Mouse (Mus musculus) heart, embryonic 12.5 days (tissue): Measurements from ENCODE around the gene 3100002H09Rik. TPM values are rescaled to one million over a fixed set of nuclear protein-coding genes. Genes with fewer than 3 reads are reported as not detected.

Source experiments
- ATAC-seq: fragments of 200-750 bp; cut with Nextera tagmentation; 2 replicates; pipeline ENCODE4 v1.8.0; 2017; ENCODE audit warnings: moderate TSS enrichment, moderate library complexity; ENCODE audit not compliant: insufficient number of reproducible peaks, low FRiP score
- H3K27ac ChIP-seq: fragments of 300-500 bp; sonication (generic); 2 replicates; pipeline ENCODE4 v1.5.1; 2016; ENCODE audit warnings: mild to moderate bottlenecking, moderate library complexity; ENCODE audit not compliant: poor library complexity, severe bottlenecking
- H3K27me3 ChIP-seq: fragments of 300-500 bp; sonication (generic); replicated peaks from 2 replicates; pipeline ENCODE4 v1.6.1; 2016; ENCODE audit warnings: mild to moderate bottlenecking, moderate library complexity
- H3K36me3 ChIP-seq: fragments of 300-500 bp; sonication (generic); 2 replicates; pipeline ENCODE4 v1.6.1; 2016; ENCODE audit warnings: mild to moderate bottlenecking, moderate library complexity
- H3K4me1 ChIP-seq: fragments of 300-500 bp; sonication (generic); replicated peaks from 2 replicates; pipeline ENCODE4 v1.6.1; 2016; ENCODE audit warnings: mild to moderate bottlenecking
- H3K4me2 ChIP-seq: fragments of 300-500 bp; sonication (generic); 2 replicates; pipeline ENCODE4 v1.6.1; 2016; ENCODE audit warnings: mild to moderate bottlenecking, moderate library complexity
- H3K4me3 ChIP-seq: fragments of 300-500 bp; sonication (generic); 2 replicates; pipeline ENCODE4 v1.5.1; 2016; ENCODE audit warnings: mild to moderate bottlenecking
- H3K9ac ChIP-seq: fragments of 300-500 bp; sonication (generic); 2 replicates; pipeline ENCODE4 v1.6.1; 2016; ENCODE audit warnings: mild to moderate bottlenecking, moderate library complexity
- H3K9me3 ChIP-seq: fragments of 300-500 bp; sonication (generic); replicated peaks from 2 replicates; pipeline ENCODE4 v1.6.1; 2016; ENCODE audit warnings: mild to moderate bottlenecking, moderate library complexity
- WGBS: fragments of 180-500 bp; shearing (Covaris S2); methylation state at CpG from one replicate; pipeline ENCODE4 v1.1.7; 2016; 5-methylcytosine and 5-hydroxymethylcytosine counted together
- polyA plus RNA-seq: library from polyadenylated mRNA; unstranded; fragments of >200 nt; fragmentation: Nextera tagmentation; extraction: Ambion mirVana; gene quantifications from 2 replicates; pipeline ENCODE4 v1.2.1, GENCODE M21; 2016

The 3100002H09Rik gene
- polyA plus RNA-seq, 1 experiment from 2014 or later = not detected

GRCm38 (mm10) chr4:124639715-124640114 is 29.1 kb upstream of the 3100002H09Rik start:
- Histone ChIP-seq H3K27ac (no peak overlapping the region), H3K9ac (no peak overlapping the region), H3K36me3 (no peaks in the 10 kb centered on the region), H3K27me3 (peaks cover 44% of the 10 kb centered on the region), H3K4me3 (no peak overlapping the region), H3K4me1 (peaks cover 27% of the 10 kb centered on the region), H3K9me3 (no peaks in the 10 kb centered on the region), H3K4me2 (peak overlapping the region; percentile 48)
- no peak for ATAC-seq
- 13% methylated on average over 12 of the region's 12 CpGs for WGBS

GRCm38 (mm10) chr4:124633281-124633680 is 22.7 kb upstream of the 3100002H09Rik start:
- no peak overlapping the region for H3K4me2 ChIP-seq
- peaks cover 36% of the 10 kb centered on the region for H3K27me3 ChIP-seq
- no peak overlapping the region for H3K9ac ChIP-seq
- H3K4me3 ChIP-seq = no peak overlapping the region
- WGBS = 4% methylated on average over 9 of the region's 9 CpGs
- no peaks in the 10 kb centered on the region for H3K9me3 ChIP-seq
- H3K27ac ChIP-seq = no peak overlapping the region
- no peak for ATAC-seq
- H3K4me1 ChIP-seq = no peaks in the 10 kb centered on the region
- H3K36me3 ChIP-seq = no peaks in the 10 kb centered on the region

GRCm38 (mm10) chr4:124632856-124633255 is 22.3 kb upstream of the 3100002H09Rik start:
- no peak overlapping the region for H3K9ac ChIP-seq
- H3K4me1 ChIP-seq = no peaks in the 10 kb centered on the region
- H3K36me3 ChIP-seq = no peaks in the 10 kb centered on the region
- H3K4me2 ChIP-seq = no peak overlapping the region
- no peak overlapping the region for H3K27ac ChIP-seq
- no peak for ATAC-seq
- no peaks in the 10 kb centered on the region for H3K9me3 ChIP-seq
- H3K4me3 ChIP-seq = no peak overlapping the region
- peaks cover 36% of the 10 kb centered on the region for H3K27me3 ChIP-seq
- WGBS = 64% methylated on average over 10 of the region's 10 CpGs

- no peak overlapping the region for H3K27ac ChIP-seq
- no peak overlapping the region for H3K9ac ChIP-seq
- no peak overlapping the region for H3K4me2 ChIP-seq
- ATAC-seq = no peak
- no peaks in the 10 kb centered on the region for H3K36me3 ChIP-seq
- H3K4me3 ChIP-seq = no peak overlapping the region
- no peaks in the 10 kb centered on the region for H3K9me3 ChIP-seq
- whole genome bisulfite sequencing = 43% methylated on average over 4 of the region's 4 CpGs
- H3K4me1 ChIP-seq = no peaks in the 10 kb centered on the region
- H3K27me3 ChIP-seq = peaks cover 25% of the 10 kb centered on the region
Measured at GRCm38 (mm10) chr4:124631456-124631855, 20.9 kb upstream of the 3100002H09Rik start.

- no peak overlapping the region for H3K4me3 ChIP-seq
- no peak overlapping the region for H3K4me2 ChIP-seq
- no peak for ATAC-seq
- WGBS = 82% methylated on average over 1 of the region's 1 CpGs
- no peaks in the 10 kb centered on the region for H3K9me3 ChIP-seq
- H3K36me3 ChIP-seq = no peaks in the 10 kb centered on the region
- H3K27me3 ChIP-seq = peaks cover 4% of the 10 kb centered on the region
- no peak overlapping the region for H3K27ac ChIP-seq
- H3K4me1 ChIP-seq = peaks cover 10% of the 10 kb centered on the region
- no peak overlapping the region for H3K9ac ChIP-seq
Measured at GRCm38 (mm10) chr4:124626836-124627235, 16.2 kb upstream of the 3100002H09Rik start.

GRCm38 (mm10) chr4:124624111-124624581 is 13.5 kb upstream of the 3100002H09Rik start:
- 31% methylated on average over 7 of the region's 7 CpGs for WGBS
- H3K27me3 ChIP-seq = peaks cover 6% of the 10 kb centered on the region
- H3K4me1 ChIP-seq = peaks cover 10% of the 10 kb centered on the region
- H3K4me2 ChIP-seq = no peak overlapping the region
- no peak overlapping the region for H3K27ac ChIP-seq
- no peak for ATAC-seq
- no peak overlapping the region for H3K4me3 ChIP-seq
- no peak overlapping the region for H3K9ac ChIP-seq
- no peaks in the 10 kb centered on the region for H3K9me3 ChIP-seq
- H3K36me3 ChIP-seq = no peaks in the 10 kb centered on the region

- no peaks in the 10 kb centered on the region for H3K36me3 ChIP-seq
- H3K4me3 ChIP-seq = no peak overlapping the region
- no peak overlapping the region for H3K9ac ChIP-seq
- no peaks in the 10 kb centered on the region for H3K9me3 ChIP-seq
- WGBS = 81% methylated on average over 5 of the region's 5 CpGs
- peaks cover 9% of the 10 kb centered on the region for H3K27me3 ChIP-seq
- ATAC-seq = no peak
- H3K4me1 ChIP-seq = peaks cover 16% of the 10 kb centered on the region
- no peak overlapping the region for H3K4me2 ChIP-seq
- no peak overlapping the region for H3K27ac ChIP-seq
Measured at GRCm38 (mm10) chr4:124622566-124622965, 12.0 kb upstream of the 3100002H09Rik start.

GRCm38 (mm10) chr4:124621406-124621805 is 10.8 kb upstream of the 3100002H09Rik start:
- no peak for ATAC-seq
- no peaks in the 10 kb centered on the region for H3K36me3 ChIP-seq
- no peak overlapping the region for H3K9ac ChIP-seq
- H3K27ac ChIP-seq = no peak overlapping the region
- H3K27me3 ChIP-seq = peaks cover 19% of the 10 kb centered on the region
- H3K4me2 ChIP-seq = no peak overlapping the region
- WGBS = 67% methylated on average over 11 of the region's 11 CpGs
- peaks cover 16% of the 10 kb centered on the region for H3K4me1 ChIP-seq
- H3K4me3 ChIP-seq = no peak overlapping the region
- H3K9me3 ChIP-seq = no peaks in the 10 kb centered on the region

- Histone ChIP-seq H3K4me1 (peaks cover 12% of the 10 kb centered on the region), H3K36me3 (no peaks in the 10 kb centered on the region), H3K4me3 (peak overlapping the region; percentile 2; the same call in 1 of the 2 replicates), H3K27me3 (peaks cover 32% of the 10 kb centered on the region), H3K27ac (no peak overlapping the region), H3K9me3 (no peaks in the 10 kb centered on the region), H3K9ac (no peak overlapping the region), H3K4me2 (peak overlapping the region; percentile 44)
- WGBS = 9% methylated on average over 16 of the region's 16 CpGs
- ATAC-seq = no peak
Measured at GRCm38 (mm10) chr4:124618599-124618998, 8.0 kb upstream of the 3100002H09Rik start.

GRCm38 (mm10) chr4:124616636-124617035 is 6.0 kb upstream of the 3100002H09Rik start:
- H3K36me3 ChIP-seq = no peaks in the 10 kb centered on the region
- H3K4me2 ChIP-seq = no peak overlapping the region
- WGBS = 38% methylated on average over 1 of the region's 1 CpGs
- no peak for ATAC-seq
- no peak overlapping the region for H3K4me3 ChIP-seq
- no peak overlapping the region for H3K9ac ChIP-seq
- peaks cover 36% of the 10 kb centered on the region for H3K27me3 ChIP-seq
- H3K27ac ChIP-seq = no peak overlapping the region
- H3K4me1 ChIP-seq = peaks cover 12% of the 10 kb centered on the region
- no peaks in the 10 kb centered on the region for H3K9me3 ChIP-seq

- ATAC-seq = no peak
- Histone ChIP-seq H3K4me2 (no peak overlapping the region), H3K9me3 (no peaks in the 10 kb centered on the region), H3K27me3 (peaks cover 36% of the 10 kb centered on the region), H3K4me3 (no peak overlapping the region), H3K4me1 (peaks cover 12% of the 10 kb centered on the region), H3K27ac (no peak overlapping the region), H3K9ac (no peak overlapping the region), H3K36me3 (no peaks in the 10 kb centered on the region)
- WGBS = 74% methylated on average over 9 of the region's 9 CpGs
Measured at GRCm38 (mm10) chr4:124615986-124616385, 5.4 kb upstream of the 3100002H09Rik start.

- WGBS = 59% methylated on average over 14 of the region's 14 CpGs
Measured at GRCm38 (mm10) chr4:124615406-124615960, 4.9 kb upstream of the 3100002H09Rik start.

More at GRCm38 (mm10) chr4:124615406-124615960, 4.9 kb upstream of the 3100002H09Rik start:
- H3K9ac ChIP-seq = no peak overlapping the region
- peaks cover 12% of the 10 kb centered on the region for H3K4me1 ChIP-seq
- H3K9me3 ChIP-seq = no peaks in the 10 kb centered on the region
- no peak overlapping the region for H3K4me3 ChIP-seq
- H3K4me2 ChIP-seq = no peak overlapping the region
- no peak overlapping the region for H3K27ac ChIP-seq
- H3K27me3 ChIP-seq = peaks cover 36% of the 10 kb centered on the region
- no peak for ATAC-seq
- no peaks in the 10 kb centered on the region for H3K36me3 ChIP-seq
